Mouse (Mus musculus) MEL (cell line): ENCODE measurements around the gene Smim13. TPM values are rescaled to one million over a fixed set of nuclear protein-coding genes. Genes with fewer than 3 reads are reported as not detected.
A peak's percentile ranks its signal among the peaks of the same experiment; 100 is the strongest.

Experiments
- DNase-seq: peaks from one replicate; pipeline ENCODE4 v3.0.0; 2011; ENCODE audit warnings: low read depth, low spot score
- H3K27ac ChIP-seq: 2 replicates; pipeline ENCODE4 v1.5.1; 2012; ENCODE audit warnings: low read depth, mild to moderate bottlenecking, control low read depth, low read length, moderate library complexity; ENCODE audit not compliant: control insufficient read depth
- H3K27me3 ChIP-seq, 2 experiments: fragments of 150-350 bp in 1 of 2; sonication (generic) in 1 of 2; 2 replicates each; pipeline ENCODE4 v1.6.1; 2012; ENCODE audit warnings: low read length in 2 of 2, mild to moderate bottlenecking in 2 of 2, improper control_type of control experiment in 1 of 2, moderate library complexity in 1 of 2; ENCODE audit not compliant: insufficient read depth in 2 of 2, control insufficient read depth in 1 of 2
- H3K36me3 ChIP-seq, 2 experiments: 2 replicates each; pipeline ENCODE4 v1.6.1; 2012 to 2014; ENCODE audit warnings: low read length in 2 of 2, improper control_type of control experiment in 1 of 2, inconsistent platforms in 1 of 2, mild to moderate bottlenecking in 1 of 2; ENCODE audit not compliant: insufficient read depth in 2 of 2, control insufficient read depth in 1 of 2
- H3K4me1 ChIP-seq, 2 experiments: fragments of 150-350 bp in 1 of 2; sonication (generic) in 1 of 2; 2 replicates each; pipeline ENCODE4 v1.6.1; 2012; ENCODE audit warnings: low read length in 2 of 2, improper control_type of control experiment in 1 of 2, mild to moderate bottlenecking in 1 of 2; ENCODE audit not compliant: insufficient read depth in 2 of 2, control insufficient read depth in 1 of 2
- H3K4me3 ChIP-seq, 2 experiments: fragments of 150-350 bp in 1 of 2; sonication (generic) in 1 of 2; 2 replicates each; pipeline ENCODE4 v1.5.1; 2012; ENCODE audit warnings: low read depth in 2 of 2, low read length in 2 of 2, mild to moderate bottlenecking in 2 of 2, moderate library complexity in 2 of 2, control low read depth in 1 of 2, improper control_type of control experiment in 1 of 2; ENCODE audit not compliant: control insufficient read depth in 1 of 2, insufficient read depth in 1 of 2
- H3K79me2 ChIP-seq: 2 replicates; pipeline ENCODE4 v1.6.1; 2012; ENCODE audit warnings: mild to moderate bottlenecking, low read length, moderate library complexity; ENCODE audit not compliant: control insufficient read depth, poor library complexity, insufficient read depth
- H3K9ac ChIP-seq: 2 replicates; pipeline ENCODE4 v1.6.1; 2012; ENCODE audit warnings: low read depth, mild to moderate bottlenecking, control low read depth, low read length, moderate library complexity; ENCODE audit not compliant: control insufficient read depth, poor library complexity, severe bottlenecking
- H3K9me3 ChIP-seq: fragments of 150-350 bp; sonication (generic); replicated peaks from 2 replicates; pipeline ENCODE4 v1.6.1; 2012; ENCODE audit warnings: mild to moderate bottlenecking, low read length, improper control_type of control experiment, moderate library complexity; ENCODE audit not compliant: insufficient read depth
- BHLHE40 ChIP-seq: IDR thresholded peaks from 2 replicates; pipeline ENCODE4 v1.6.1; 2012; ENCODE audit warnings: low read depth, mild to moderate bottlenecking, inconsistent platforms, low read length, improper control_type of control experiment, borderline replicate concordance
- CHD1 ChIP-seq: IDR thresholded peaks from 2 replicates; pipeline ENCODE4 v1.6.1; 2012; ENCODE audit warnings: low read depth, mild to moderate bottlenecking, inconsistent platforms, low read length, improper control_type of control experiment
- CHD2 ChIP-seq: IDR thresholded peaks from 2 replicates; pipeline ENCODE4 v1.6.1; 2011; ENCODE audit warnings: low read length, improper control_type of control experiment
- CTCF ChIP-seq, 3 experiments: IDR thresholded peaks in 2 of 3; conservative IDR thresholded peaks in 1 of 3; 2 replicates each; pipeline ENCODE4 v1.5.1; 2011 to 2012; ENCODE audit warnings: low read length in 3 of 3, low read depth in 2 of 3, mild to moderate bottlenecking in 2 of 3, improper control_type of control experiment in 1 of 3, inconsistent platforms in 1 of 3, mixed read lengths in 1 of 3, moderate library complexity in 1 of 3; ENCODE audit not compliant: control insufficient read depth in 1 of 3, insufficient read depth in 1 of 3, poor library complexity in 1 of 3, severe bottlenecking in 1 of 3
- ELF1 ChIP-seq: IDR thresholded peaks from 2 replicates; pipeline ENCODE4 v1.6.1; 2014; ENCODE audit warnings: low read depth, mild to moderate bottlenecking, inconsistent platforms, low read length, improper control_type of control experiment, moderate library complexity
- EP300 ChIP-seq, 2 experiments: IDR thresholded peaks; 2 replicates each; pipeline ENCODE4 v1.6.1; 2011; ENCODE audit warnings: improper control_type of control experiment in 2 of 2, low read length in 2 of 2, low read depth in 1 of 2, mild to moderate bottlenecking in 1 of 2
- GABPA ChIP-seq: IDR thresholded peaks from 2 replicates; pipeline ENCODE4 v1.6.1; 2012; ENCODE audit warnings: low read depth, mild to moderate bottlenecking, inconsistent platforms, low read length, improper control_type of control experiment, moderate library complexity
- GATA1 ChIP-seq: IDR thresholded peaks from 2 replicates; pipeline ENCODE4 v1.6.1; 2011; ENCODE audit warnings: low read depth, low read length, improper control_type of control experiment
- HCFC1 ChIP-seq: IDR thresholded peaks from 2 replicates; pipeline ENCODE4 v1.6.1; 2012; ENCODE audit warnings: low read depth, mild to moderate bottlenecking, inconsistent platforms, low read length, improper control_type of control experiment, moderate library complexity
- KAT2A ChIP-seq: conservative IDR thresholded peaks from 2 replicates; pipeline ENCODE4 v1.6.1; 2012; ENCODE audit warnings: low read depth, low read length, improper control_type of control experiment, inconsistent platforms
- MYB ChIP-seq: IDR thresholded peaks from 2 replicates; pipeline ENCODE4 v1.6.1; 2011; ENCODE audit warnings: mild to moderate bottlenecking, low read depth, low read length, improper control_type of control experiment
- MYC ChIP-seq: IDR thresholded peaks from 2 replicates; pipeline ENCODE4 v1.6.1; 2011; ENCODE audit warnings: low read depth, mild to moderate bottlenecking, low read length, improper control_type of control experiment, moderate library complexity
- NELFE ChIP-seq: IDR thresholded peaks from 2 replicates; pipeline ENCODE4 v1.6.1; 2011; ENCODE audit warnings: low read depth, low read length, improper control_type of control experiment
- POLR2A ChIP-seq, 2 experiments: IDR thresholded peaks; 2 replicates each; pipeline ENCODE4 v1.6.1; 2011 to 2012; ENCODE audit warnings: low read length in 2 of 2, mild to moderate bottlenecking in 2 of 2, control low read depth in 1 of 2, improper control_type of control experiment in 1 of 2, low read depth in 1 of 2, moderate library complexity in 1 of 2; ENCODE audit not compliant: control insufficient read depth in 1 of 2, insufficient read depth in 1 of 2, poor library complexity in 1 of 2
- POLR2AphosphoS5 ChIP-seq: IDR thresholded peaks from 2 replicates; pipeline ENCODE4 v1.6.1; 2012; ENCODE audit warnings: low read depth, borderline replicate concordance, mild to moderate bottlenecking, inconsistent platforms, low read length, moderate library complexity, mixed read lengths
- RAD21 ChIP-seq: IDR thresholded peaks from 2 replicates; pipeline ENCODE4 v1.6.1; 2011; ENCODE audit warnings: mild to moderate bottlenecking, low read depth, low read length, improper control_type of control experiment
- RCOR1 ChIP-seq: IDR thresholded peaks from 2 replicates; pipeline ENCODE4 v1.6.1; 2012; ENCODE audit warnings: low read depth, mild to moderate bottlenecking, inconsistent platforms, low read length, improper control_type of control experiment
- SMC3 ChIP-seq: IDR thresholded peaks from 2 replicates; pipeline ENCODE4 v1.6.1; 2011; ENCODE audit warnings: low read depth, low read length, improper control_type of control experiment
- TAL1 ChIP-seq: IDR thresholded peaks from 2 replicates; pipeline ENCODE4 v1.6.1; 2012; ENCODE audit warnings: mild to moderate bottlenecking, inconsistent platforms, low read length, moderate library complexity, mixed read lengths
- TBP ChIP-seq: IDR thresholded peaks from 2 replicates; pipeline ENCODE4 v1.8.0; 2011; ENCODE audit warnings: low read depth, low read length, improper control_type of control experiment
- TCF12 ChIP-seq: IDR thresholded peaks from 2 replicates; pipeline ENCODE4 v1.6.1; 2014; ENCODE audit warnings: low read depth, mild to moderate bottlenecking, inconsistent platforms, low read length, improper control_type of control experiment, moderate library complexity
- ZC3H11A ChIP-seq: IDR thresholded peaks from 2 replicates; pipeline ENCODE4 v1.6.1; 2012; ENCODE audit warnings: low read depth, mild to moderate bottlenecking, inconsistent platforms, low read length, improper control_type of control experiment
- ZKSCAN1 ChIP-seq: IDR thresholded peaks from 2 replicates; pipeline ENCODE4 v1.6.1; 2012; ENCODE audit warnings: low read depth, mild to moderate bottlenecking, inconsistent platforms, low read length, improper control_type of control experiment, moderate library complexity
- ZMIZ1 ChIP-seq: IDR thresholded peaks from 2 replicates; pipeline ENCODE4 v1.6.1; 2012; ENCODE audit warnings: low read depth, mild to moderate bottlenecking, inconsistent platforms, low read length, improper control_type of control experiment, moderate library complexity
- ZNF384 ChIP-seq: IDR thresholded peaks from 2 replicates; pipeline ENCODE4 v1.6.1; 2012; ENCODE audit warnings: low read depth, mild to moderate bottlenecking, inconsistent platforms, low read length, improper control_type of control experiment
- polyA plus RNA-seq, 2 experiments: library from polyadenylated mRNA; stranded (reverse) in 1 of 2; unstranded in 1 of 2; fragments of >175 nt in 1 of 2; fragments of >200 nt in 1 of 2; gene quantifications; 2 replicates each; pipeline versions ENCODE4 v1.2.1 to v1.2.4; 2012; ENCODE audit warnings: low replicate concordance in 2 of 2, low read depth in 1 of 2; ENCODE audit not compliant: insufficient read length in 2 of 2, insufficient read depth in 1 of 2, missing spikeins in 1 of 2
- total RNA-seq: library from RNA; depleted of rRNA; stranded (reverse); fragments of 300-350 nt; gene quantifications from 2 replicates; pipeline ENCODE4 v1.2.3, GENCODE M21; 2012

Gene Smim13
- total and polyA plus RNA-seq, 3 experiments, result 11.1 to 13.1 TPM; not detected in 1

DNA sequence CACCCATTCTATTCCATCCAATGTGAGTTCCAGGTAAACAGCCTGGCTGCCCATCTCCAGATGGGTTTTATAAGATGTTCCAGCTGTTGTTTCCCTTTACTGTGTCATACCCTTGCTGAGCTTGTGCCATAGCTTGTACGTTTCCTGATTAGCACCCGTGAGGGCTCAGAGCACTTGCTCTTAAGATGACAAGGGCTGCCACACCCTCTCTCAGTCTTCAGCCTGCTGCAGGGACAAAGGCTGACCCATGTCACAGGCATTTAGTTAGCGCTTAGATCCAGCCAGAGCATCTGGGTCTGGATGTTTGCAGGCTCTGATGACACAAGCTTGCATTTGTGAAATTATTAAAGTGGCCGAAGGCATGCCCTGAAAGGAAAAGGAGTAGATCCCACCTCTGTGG, 50.4 kb downstream of the Smim13 start:
- no peak overlapping the region for H3K9ac ChIP-seq
- no peaks in the 10 kb centered on the region for H3K4me1 ChIP-seq
- no peak overlapping the region for H3K27ac ChIP-seq
- no peaks in the 10 kb centered on the region for H3K79me2 ChIP-seq
- H3K9me3 ChIP-seq, result no peaks in the 10 kb centered on the region
- no peak for TF ChIP-seq MYC
- TF ChIP-seq TAL1, result no peak
- no peak for TF ChIP-seq ZKSCAN1
- no peak for TF ChIP-seq NELFE
- TF ChIP-seq EP300 (IDR thresholded peaks at IDR 0.05; ENCODE audit: low read depth in 1 of 2, low read length in 2 of 2), result no peak
- H3K36me3 ChIP-seq, result no peaks in the 10 kb centered on the region
- no peaks in the 10 kb centered on the region; a peak in 1 of 4 replicates for H3K27me3 ChIP-seq
- DNase-seq, result no peak
- H3K4me3 ChIP-seq, result no peak overlapping the region

DNA sequence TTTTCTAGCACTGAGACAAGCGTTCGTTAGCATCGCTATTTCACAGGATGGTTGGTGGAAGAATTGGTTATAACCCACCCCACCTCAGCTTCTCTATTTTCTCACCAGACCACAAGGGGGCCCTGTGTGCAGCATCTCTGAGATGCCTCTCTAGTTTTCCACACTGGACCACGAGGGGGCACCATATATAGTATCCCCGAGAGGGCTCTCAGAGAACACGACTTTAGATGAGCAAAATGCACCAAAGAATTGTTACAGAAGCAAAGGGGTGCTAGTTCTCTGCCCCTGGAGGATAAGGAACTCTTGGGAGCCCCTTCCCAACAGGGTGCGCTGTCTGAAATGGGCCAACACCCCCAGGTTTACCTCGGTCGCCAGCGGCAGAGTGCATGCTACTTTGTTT, 53.1 kb downstream of the Smim13 start:
- peak; percentile 49 for DNase-seq
- no peak overlapping the region for H3K4me3 ChIP-seq
- no peaks in the 10 kb centered on the region for H3K9me3 ChIP-seq
- H3K27ac ChIP-seq, result no peak overlapping the region
- H3K4me1 ChIP-seq, result no peaks in the 10 kb centered on the region
- no peaks in the 10 kb centered on the region; a peak in 1 of 4 replicates for H3K27me3 ChIP-seq
- TF ChIP-seq ELF1 (no peak), POLR2A (IDR thresholded peaks at IDR 0.05; ENCODE audit: control insufficient read depth in 1 of 2, insufficient read depth in 1 of 2, low read depth in 1 of 2, low read length in 2 of 2, poor library complexity in 1 of 2) (no peak), ZNF384 (no peak), SMC3 (peak; percentile 85), RAD21 (peak; percentile 52), KAT2A (no peak), MYB (no peak), CTCF (IDR thresholded peaks at IDR 0.05 in 2 of 3, conservative IDR thresholded peaks at IDR 0.05 in 1 of 3; ENCODE audit: control insufficient read depth in 1 of 3, insufficient read depth in 1 of 3, low read depth in 2 of 3, low read length in 3 of 3, poor library complexity in 1 of 3, severe bottlenecking in 1 of 3) (peak in 2 of 3 experiments; percentile 32 to 65; a peak in 5 of 6 replicates), TBP (no peak), TCF12 (no peak), ZC3H11A (peak; percentile 35), MYC (no peak), HCFC1 (no peak)
- H3K79me2 ChIP-seq, result no peaks in the 10 kb centered on the region
- no peak overlapping the region for H3K9ac ChIP-seq
- no peaks in the 10 kb centered on the region for H3K36me3 ChIP-seq

DNA sequence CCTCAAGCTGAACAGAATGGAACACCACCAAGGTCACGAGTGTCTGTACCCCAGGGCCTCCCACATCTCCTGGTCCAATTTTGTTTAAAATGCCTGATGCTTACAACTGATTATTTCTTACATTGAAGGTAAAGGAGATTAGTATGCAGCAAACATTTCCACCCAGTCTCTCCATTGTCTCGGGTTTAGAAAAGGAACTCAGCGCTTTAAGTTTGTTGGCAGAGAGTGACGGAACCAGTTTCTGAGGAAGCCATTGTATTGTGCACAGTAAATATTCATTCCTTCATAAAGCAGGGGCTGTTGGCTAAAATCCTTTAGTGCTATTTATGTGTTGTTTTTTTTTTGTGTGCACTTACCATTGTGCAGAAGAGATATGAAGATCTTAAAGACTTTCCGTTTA, 71.1 kb downstream of the Smim13 start:
- DNase-seq, result no peak
- TF ChIP-seq ZMIZ1 (no peak), GABPA (no peak), HCFC1 (no peak), BHLHE40 (no peak), CHD1 (no peak), RCOR1 (no peak), NELFE (no peak), POLR2AphosphoS5 (no peak), TAL1 (no peak), ZNF384 (no peak), GATA1 (no peak), CHD2 (no peak)

More for the DNA sequence above, 71.1 kb downstream of the Smim13 start:
- H3K4me3 ChIP-seq, result no peak overlapping the region
- H3K36me3 ChIP-seq, result no peaks in the 10 kb centered on the region
- no peaks in the 10 kb centered on the region for H3K79me2 ChIP-seq
- no peaks in the 10 kb centered on the region for H3K4me1 ChIP-seq
- peaks cover 0 to 3% of the 10 kb centered on the region in 2 experiments; a peak in 1 of 4 replicates for H3K27me3 ChIP-seq
- H3K9ac ChIP-seq, result no peak overlapping the region
- H3K27ac ChIP-seq, result no peak overlapping the region
- H3K9me3 ChIP-seq, result no peaks in the 10 kb centered on the region
